Mouse (Mus musculus) neutrophil, adult 59 days (primary cell): Measurements from ENCODE around the gene Mon1b. TPM values are rescaled to one million over a fixed set of nuclear protein-coding genes. Genes with fewer than 3 reads are reported as not detected.

Experiments
- total RNA-seq, 2 experiments: library from RNA; stranded (reverse); gene quantifications; 1 replicate in 1 of 2; 2 replicates in 1 of 2; pipeline ENCODE4 v1.2.4; 2023

Gene Mon1b
- total RNA-seq, result 10 to 100 TPM; 28.5 TPM

DNA sequence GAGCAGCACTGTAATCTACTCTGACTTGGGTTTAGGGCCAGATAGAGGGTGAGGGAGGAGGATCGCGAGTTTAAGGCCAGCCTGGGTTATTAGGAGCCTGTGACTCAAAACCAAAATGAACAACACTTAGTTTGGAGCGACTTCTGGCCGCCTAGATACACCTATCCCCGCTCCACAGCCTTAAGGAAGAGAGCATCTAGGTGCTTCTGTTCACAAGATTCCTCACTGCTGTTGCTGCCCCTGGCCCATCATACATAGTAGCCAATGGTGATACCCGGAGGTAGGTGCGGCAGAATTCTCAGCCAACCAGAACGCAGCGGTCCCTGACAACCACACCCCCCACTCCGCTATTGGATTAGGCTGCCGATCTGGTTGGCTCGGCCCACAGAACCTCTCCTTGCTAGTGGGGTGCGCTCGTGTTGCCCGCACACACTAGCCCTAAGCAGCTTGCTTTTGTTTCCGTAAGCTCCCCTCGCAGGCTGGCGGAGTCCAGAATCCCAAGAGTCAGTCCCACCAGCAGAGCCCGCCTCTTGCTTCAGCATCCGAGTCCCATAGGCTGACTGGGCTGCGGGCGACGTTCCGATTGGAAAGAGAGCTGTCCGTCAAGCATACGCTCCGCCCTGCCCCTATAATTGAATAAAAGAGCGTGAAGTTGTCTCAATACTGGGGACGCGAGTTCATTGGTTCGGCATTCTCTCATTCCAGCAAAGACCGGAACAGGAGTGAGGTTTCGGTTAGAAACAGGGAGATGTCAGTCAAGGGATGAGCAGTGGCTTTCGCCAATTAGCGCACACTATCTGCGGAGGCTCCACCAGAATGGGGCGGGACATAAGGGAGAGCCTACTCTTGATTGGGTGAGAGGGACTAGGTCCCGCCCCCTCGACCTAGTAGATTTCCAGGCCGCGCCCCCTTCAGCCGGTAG is at the start of gene Mon1b:
TSS of gene Mon1b (plus strand) at position 918 of the 922 bp plus-strand sequence.

GRCm38 (mm10) chr8:113642926-113643325 is 7.5 kb downstream of the Mon1b start, which contains the start of gene Syce1l:
Gene Syce1l (plus strand): TSS chr8:113643213.

Other genes starting within 250 kb of the Mon1b start
- gene Syce1l, start 7.6 kb downstream of the Mon1b start, total RNA-seq, result not detected
- gene Adamts18, start 213.2 kb downstream of the Mon1b start, total RNA-seq, result not detected